Mouse (Mus musculus) bone marrow, adult 2 months (tissue): ENCODE data around the gene Snx3.

Source experiments
- CTCF ChIP-seq: fragments of 200-500 bp; IDR thresholded peaks from 2 replicates; pipeline ENCODE4 v1.5.1; 2011; ENCODE audit warnings: low read length, control low read depth; ENCODE audit not compliant: control insufficient read depth, insufficient read depth
- POLR2A ChIP-seq: fragments of 200-500 bp; IDR thresholded peaks from 2 replicates; pipeline ENCODE4 v1.6.1; 2011; ENCODE audit warnings: low read depth, mild to moderate bottlenecking, control low read depth, low read length, borderline replicate concordance; ENCODE audit not compliant: control insufficient read depth

GRCm38 (mm10) chr10:42574639-42575038 is 72.8 kb downstream of the Snx3 start:
- no peak for TF ChIP-seq CTCF
- TF ChIP-seq POLR2A: no peak
